Mouse (Mus musculus) heart, embryonic 15.5 days (tissue): ENCODE results near the gene Gm10491. TPM values are rescaled to one million over a fixed set of nuclear protein-coding genes. Genes with fewer than 3 reads are reported as not detected.

Experiments used
- ATAC-seq: fragments of 200-750 bp; cut with Nextera tagmentation; replicated peaks from 2 replicates; pipeline ENCODE4 v1.8.0; 2017; ENCODE audit warnings: low read depth, moderate TSS enrichment; ENCODE audit not compliant: insufficient number of reproducible peaks, insufficient read depth, low FRiP score
- H3K27ac ChIP-seq: fragments of 300-500 bp; sonication (generic); 2 replicates; pipeline ENCODE4 v1.5.1; 2015; ENCODE audit warnings: mild to moderate bottlenecking, inconsistent platforms
- H3K27me3 ChIP-seq: fragments of 300-500 bp; sonication (generic); 2 replicates; pipeline ENCODE4 v1.6.1; 2015; ENCODE audit warnings: inconsistent platforms
- H3K36me3 ChIP-seq: fragments of 300-500 bp; sonication (generic); 2 replicates; pipeline ENCODE4 v1.6.1; 2015; ENCODE audit warnings: mild to moderate bottlenecking, inconsistent platforms
- H3K4me1 ChIP-seq: fragments of 300-500 bp; sonication (generic); replicated peaks from 2 replicates; pipeline ENCODE4 v1.6.1; 2015; ENCODE audit warnings: inconsistent platforms
- H3K4me2 ChIP-seq: fragments of 300-500 bp; sonication (generic); 2 replicates; pipeline ENCODE4 v1.6.1; 2015; ENCODE audit warnings: inconsistent platforms, mild to moderate bottlenecking, moderate library complexity
- H3K4me3 ChIP-seq: fragments of 300-500 bp; sonication (generic); 2 replicates; pipeline ENCODE4 v1.5.1; 2015; ENCODE audit warnings: mild to moderate bottlenecking, inconsistent platforms
- H3K9ac ChIP-seq: fragments of 300-500 bp; sonication (generic); 2 replicates; pipeline ENCODE4 v1.6.1; 2015; ENCODE audit warnings: mild to moderate bottlenecking, inconsistent platforms
- H3K9me3 ChIP-seq: fragments of 300-500 bp; sonication (generic); replicated peaks from 2 replicates; pipeline ENCODE4 v1.6.1; 2016; ENCODE audit warnings: inconsistent platforms
- WGBS: fragments of 180-500 bp; shearing (Covaris S2); methylation state at CpG from one replicate; pipeline ENCODE4 v1.1.7; 2015; ENCODE audit warnings: mixed read lengths; 5-methylcytosine and 5-hydroxymethylcytosine counted together
- polyA plus RNA-seq: library from polyadenylated mRNA; unstranded; fragments of >200 nt; fragmentation: Nextera tagmentation; extraction: Ambion mirVana; gene quantifications from 2 replicates; pipeline ENCODE4 v1.2.1, GENCODE M21; 2015

Gene Gm10491
- not detected in 2 replicates for polyA plus RNA-seq

GRCm38 (mm10) chrX:7907735-7908134, at the start of gene Gm10491:
Gene Gm10491, minus strand, starts transcription at chrX:7907835.
- no peaks in the 10 kb centered on the region for H3K4me1 ChIP-seq
- no peak within 1 kb of the TSS for H3K4me3 ChIP-seq
- no peak within 1 kb of the TSS for H3K4me2 ChIP-seq
- ATAC-seq, result no peak
- H3K36me3 ChIP-seq, result peaks cover 5% of the 10 kb centered on the region; the same call in 1 of the 2 replicates
- H3K27me3 ChIP-seq, result no peaks in the 10 kb centered on the region
- no peak within 1 kb of the TSS for H3K9ac ChIP-seq
- no peaks in the 10 kb centered on the region for H3K9me3 ChIP-seq
- WGBS, result 86% methylated on average over 5 of the region's 5 CpGs
- no peak within 1 kb of the TSS for H3K27ac ChIP-seq

- H3K27me3 ChIP-seq, result no peaks in the 10 kb centered on the region
- 85% methylated on average over 7 of the region's 7 CpGs for WGBS
- no peaks in the 10 kb centered on the region for H3K9me3 ChIP-seq
- H3K9ac ChIP-seq, result no peak overlapping the region
- no peak overlapping the region for H3K4me2 ChIP-seq
- no peaks in the 10 kb centered on the region for H3K36me3 ChIP-seq
- no peak overlapping the region for H3K4me3 ChIP-seq
- ATAC-seq, result no peak
- no peak overlapping the region for H3K27ac ChIP-seq
- H3K4me1 ChIP-seq, result no peaks in the 10 kb centered on the region
These were observed 42.5 kb upstream of the Gm10491 start for GRCm38 (mm10) chrX:7950091-7950490.

GRCm38 (mm10) chrX:7947900-7948492, 40.4 kb upstream of the Gm10491 start:
- Histone ChIP-seq H3K27ac (peak overlapping the region; percentile 71), H3K4me3 (peak overlapping the region; percentile 58), H3K36me3 (no peaks in the 10 kb centered on the region), H3K4me2 (peak overlapping the region; percentile 65), H3K27me3 (no peaks in the 10 kb centered on the region), H3K9ac (peak overlapping the region; percentile 44; the same call in 1 of the 2 replicates), H3K4me1 (no peaks in the 10 kb centered on the region), H3K9me3 (no peaks in the 10 kb centered on the region)
- 13% methylated on average over 38 of the region's 38 CpGs for WGBS
- ATAC-seq, result peak; percentile 97

- no peaks in the 10 kb centered on the region for H3K4me1 ChIP-seq
- H3K9ac ChIP-seq, result peak within 1 kb of the TSS; percentile 50
- no peaks in the 10 kb centered on the region for H3K9me3 ChIP-seq
- peak within 1 kb of the TSS; percentile 65 for H3K4me2 ChIP-seq
- H3K27me3 ChIP-seq, result no peaks in the 10 kb centered on the region
- H3K36me3 ChIP-seq, result no peaks in the 10 kb centered on the region
- H3K4me3 ChIP-seq, result peak within 1 kb of the TSS; percentile 58
- ATAC-seq, result peak; percentile 8; the same call in 1 of the 2 replicates
- WGBS, result 12% methylated on average over 36 of the region's 37 CpGs
- peak within 1 kb of the TSS; percentile 71 for H3K27ac ChIP-seq
These were observed 39.7 kb upstream of the Gm10491 start, which contains the start of gene Hdac6 for GRCm38 (mm10) chrX:7947108-7947899. Gene Hdac6, minus strand, starts transcription at chrX:7947889.

- H3K4me2 ChIP-seq, result no peak overlapping the region
- H3K36me3 ChIP-seq, result no peaks in the 10 kb centered on the region; the same call in 1 of the 2 replicates
- H3K9ac ChIP-seq, result no peak overlapping the region
- no peak overlapping the region for H3K4me3 ChIP-seq
- ATAC-seq, result no peak
- WGBS, result 81% methylated on average over 8 of the region's 8 CpGs
- H3K9me3 ChIP-seq, result no peaks in the 10 kb centered on the region
- H3K4me1 ChIP-seq, result no peaks in the 10 kb centered on the region
- H3K27me3 ChIP-seq, result no peaks in the 10 kb centered on the region
- no peak overlapping the region for H3K27ac ChIP-seq
These were observed 38.0 kb upstream of the Gm10491 start for GRCm38 (mm10) chrX:7945618-7946017.

GRCm38 (mm10) chrX:7937667-7938066, 30.0 kb upstream of the Gm10491 start:
- H3K4me1 ChIP-seq, result no peaks in the 10 kb centered on the region
- H3K27me3 ChIP-seq, result no peaks in the 10 kb centered on the region
- no peak overlapping the region for H3K9ac ChIP-seq
- 85% methylated on average over 6 of the region's 6 CpGs for WGBS
- no peak overlapping the region for H3K27ac ChIP-seq
- H3K36me3 ChIP-seq, result peaks cover 11% of the 10 kb centered on the region; the same call in 1 of the 2 replicates
- H3K9me3 ChIP-seq, result no peaks in the 10 kb centered on the region
- ATAC-seq, result no peak
- H3K4me2 ChIP-seq, result no peak overlapping the region
- H3K4me3 ChIP-seq, result no peak overlapping the region

GRCm38 (mm10) chrX:7936874-7937273, 29.2 kb upstream of the Gm10491 start:
- Histone ChIP-seq H3K4me3 (no peak overlapping the region), H3K9ac (no peak overlapping the region), H3K4me1 (no peaks in the 10 kb centered on the region), H3K9me3 (no peaks in the 10 kb centered on the region), H3K36me3 (peaks cover 11% of the 10 kb centered on the region; the same call in 1 of the 2 replicates), H3K27ac (no peak overlapping the region), H3K4me2 (no peak overlapping the region), H3K27me3 (no peaks in the 10 kb centered on the region)
- 49% methylated on average over 11 of the region's 11 CpGs for WGBS
- ATAC-seq, result no peak

- no peaks in the 10 kb centered on the region; the same call in 1 of the 2 replicates for H3K36me3 ChIP-seq
- no peaks in the 10 kb centered on the region for H3K4me1 ChIP-seq
- H3K9ac ChIP-seq, result no peak within 1 kb of the TSS
- H3K27ac ChIP-seq, result no peak within 1 kb of the TSS
- 19% methylated on average over 19 of the region's 19 CpGs for WGBS
- H3K4me3 ChIP-seq, result peak within 1 kb of the TSS; percentile 11; the same call in 1 of the 2 replicates
- ATAC-seq, result no peak
- peaks cover 53% of the 10 kb centered on the region for H3K27me3 ChIP-seq
- H3K4me2 ChIP-seq, result peak within 1 kb of the TSS; percentile 36
- H3K9me3 ChIP-seq, result no peaks in the 10 kb centered on the region
These were observed 20.7 kb upstream of the Gm10491 start, which contains the start of gene Eras for GRCm38 (mm10) chrX:7928270-7928790. Gene Eras, minus strand, starts transcription at chrX:7928607.

- H3K4me1 ChIP-seq, result peaks cover 4% of the 10 kb centered on the region; the same call in 1 of the 2 replicates
These were observed 19.5 kb upstream of the Gm10491 start for GRCm38 (mm10) chrX:7927116-7927515.

GRCm38 (mm10) chrX:7926266-7926665, 18.6 kb upstream of the Gm10491 start:
- Histone ChIP-seq H3K4me1 (peaks cover 7% of the 10 kb centered on the region; the same call in 1 of the 2 replicates), H3K27me3 (peaks cover 74% of the 10 kb centered on the region), H3K9me3 (no peaks in the 10 kb centered on the region), H3K27ac (no peak overlapping the region), H3K4me2 (no peak overlapping the region), H3K36me3 (no peaks in the 10 kb centered on the region), H3K4me3 (no peak overlapping the region), H3K9ac (no peak overlapping the region)
- WGBS, result 63% methylated on average over 6 of the region's 6 CpGs
- ATAC-seq, result no peak

More at GRCm38 (mm10) chrX:7927116-7927515, 19.5 kb upstream of the Gm10491 start:
- no peak overlapping the region for H3K9ac ChIP-seq
- H3K4me3 ChIP-seq, result 0 out of 2 replicates have a peak overlapping the region, but pooled peaks have one; percentile 11
- WGBS, result 21% methylated on average over 10 of the region's 10 CpGs
- H3K36me3 ChIP-seq, result no peaks in the 10 kb centered on the region
- no peak for ATAC-seq
- H3K9me3 ChIP-seq, result no peaks in the 10 kb centered on the region
- peaks cover 66% of the 10 kb centered on the region for H3K27me3 ChIP-seq
- peak overlapping the region; percentile 36 for H3K4me2 ChIP-seq
- H3K27ac ChIP-seq, result no peak overlapping the region

GRCm38 (mm10) chrX:7922032-7922431, 14.4 kb upstream of the Gm10491 start:
- Histone ChIP-seq H3K4me1 (peaks cover 7% of the 10 kb centered on the region; the same call in 1 of the 2 replicates), H3K36me3 (no peaks in the 10 kb centered on the region), H3K27me3 (peaks cover 81% of the 10 kb centered on the region), H3K9me3 (no peaks in the 10 kb centered on the region), H3K4me3 (peak overlapping the region; percentile 33), H3K27ac (no peak overlapping the region), H3K4me2 (peak overlapping the region; percentile 55), H3K9ac (no peak overlapping the region)
- no peak for ATAC-seq
- 11% methylated on average over 31 of the region's 48 CpGs for WGBS
